Mouse (Mus musculus) hindbrain, embryonic 16.5 days (tissue): ENCODE results near the gene Degs2. TPM values are rescaled to one million over a fixed set of nuclear protein-coding genes. Genes with fewer than 3 reads are reported as not detected.

Source experiments
- ATAC-seq: fragments of 200-750 bp; cut with Nextera tagmentation; 2 replicates; pipeline ENCODE4 v1.8.0; 2017; ENCODE audit warnings: moderate TSS enrichment, moderate library complexity
- H3K27ac ChIP-seq: fragments of 300-500 bp; sonication (generic); 2 replicates; pipeline ENCODE4 v1.5.1; 2014; ENCODE audit warnings: low read depth, mild to moderate bottlenecking, control low read depth, low read length, moderate library complexity
- H3K27me3 ChIP-seq: fragments of 300-500 bp; sonication (generic); replicated peaks from 2 replicates; pipeline ENCODE4 v1.6.1; 2014; ENCODE audit warnings: low read length; ENCODE audit not compliant: control insufficient read depth, insufficient read depth
- H3K36me3 ChIP-seq: fragments of 300-500 bp; sonication (generic); 2 replicates; pipeline ENCODE4 v1.6.1; 2014; ENCODE audit warnings: mild to moderate bottlenecking, low read length, moderate library complexity, mixed read lengths; ENCODE audit not compliant: control insufficient read depth, insufficient read depth
- H3K4me1 ChIP-seq: fragments of 300-500 bp; sonication (generic); 2 replicates; pipeline ENCODE4 v1.6.1; 2014; ENCODE audit warnings: low read depth, low read length; ENCODE audit not compliant: control insufficient read depth, insufficient read depth
- H3K4me2 ChIP-seq: fragments of 300-500 bp; sonication (generic); 2 replicates; pipeline ENCODE4 v1.6.1; 2014; ENCODE audit warnings: mild to moderate bottlenecking, low read length, control low read depth, moderate library complexity
- H3K4me3 ChIP-seq: fragments of 300-500 bp; sonication (generic); 2 replicates; pipeline ENCODE4 v1.5.1; 2014; ENCODE audit warnings: mild to moderate bottlenecking, low read length, control low read depth, moderate library complexity
- H3K9ac ChIP-seq: fragments of 300-500 bp; sonication (generic); 2 replicates; pipeline ENCODE4 v1.6.1; 2014; ENCODE audit warnings: low read depth, mild to moderate bottlenecking, control low read depth, low read length, moderate library complexity
- H3K9me3 ChIP-seq: fragments of 300-500 bp; sonication (generic); 2 replicates; pipeline ENCODE4 v1.6.1; 2014; ENCODE audit warnings: mild to moderate bottlenecking, low read length, moderate library complexity; ENCODE audit not compliant: control insufficient read depth
- WGBS: fragments of 180-500 bp; shearing (Covaris S2); extraction: QIAGEN DNeasy Blood & Tissue Kit; methylation state at CpG from one replicate; pipeline ENCODE4 v1.1.7; 2014; 5-methylcytosine and 5-hydroxymethylcytosine counted together
- polyA plus RNA-seq: library from polyadenylated mRNA; unstranded; fragments of >200 nt; fragmentation: Nextera tagmentation; extraction: Ambion mirVana; gene quantifications from 2 replicates; pipeline ENCODE4 v1.2.1, GENCODE M21; 2015

The Degs2 gene
- 1.8 and 2.5 TPM in 2 replicates for polyA plus RNA-seq

- H3K4me3 ChIP-seq = peak within 1 kb of the TSS; percentile 41
- peak within 1 kb of the TSS; percentile 38 for H3K9ac ChIP-seq
- no peaks in the 10 kb centered on the region for H3K36me3 ChIP-seq
- H3K27ac ChIP-seq = no peak within 1 kb of the TSS
- H3K4me1 ChIP-seq = peaks cover 10% of the 10 kb centered on the region
- WGBS = 3% methylated on average over 32 of the region's 32 CpGs
- peak within 1 kb of the TSS; percentile 58 for H3K4me2 ChIP-seq
- ATAC-seq = peak; percentile 45
- no peaks in the 10 kb centered on the region for H3K9me3 ChIP-seq
- peaks cover 23% of the 10 kb centered on the region for H3K27me3 ChIP-seq
Measured at GRCm38 (mm10) chr12:108702185-108702584, at the start of gene Degs2. TSS of gene Degs2 (minus strand) at chr12:108702315.

- no peaks in the 10 kb centered on the region for H3K4me1 ChIP-seq
- H3K27me3 ChIP-seq = no peaks in the 10 kb centered on the region
- H3K4me3 ChIP-seq = no peak overlapping the region
- ATAC-seq = no peak
- 0 out of 2 replicates have a peak, but pooled peaks cover 3% of the 10 kb centered on the region for H3K9me3 ChIP-seq
- no peak overlapping the region for H3K9ac ChIP-seq
- no peak overlapping the region for H3K27ac ChIP-seq
- no peak overlapping the region for H3K4me2 ChIP-seq
- WGBS = 41% methylated on average over 9 of the region's 9 CpGs
- H3K36me3 ChIP-seq = no peaks in the 10 kb centered on the region
Measured at GRCm38 (mm10) chr12:108751790-108752189, 49.7 kb upstream of the Degs2 start.

GRCm38 (mm10) chr12:108750226-108750625 lies 48.1 kb upstream of the Degs2 start:
- Histone ChIP-seq H3K27me3 (no peaks in the 10 kb centered on the region), H3K36me3 (no peaks in the 10 kb centered on the region), H3K9ac (no peak overlapping the region), H3K4me3 (no peak overlapping the region), H3K27ac (no peak overlapping the region), H3K9me3 (0 out of 2 replicates have a peak, but pooled peaks cover 3% of the 10 kb centered on the region), H3K4me2 (no peak overlapping the region), H3K4me1 (no peaks in the 10 kb centered on the region)
- no peak for ATAC-seq
- WGBS = 82% methylated on average over 3 of the region's 3 CpGs

GRCm38 (mm10) chr12:108749454-108749853 lies 47.3 kb upstream of the Degs2 start:
- WGBS = 86% methylated on average over 9 of the region's 9 CpGs
- ATAC-seq = no peak
- no peaks in the 10 kb centered on the region for H3K36me3 ChIP-seq
- H3K9me3 ChIP-seq = 0 out of 2 replicates have a peak, but pooled peaks cover 3% of the 10 kb centered on the region
- H3K4me3 ChIP-seq = no peak overlapping the region
- no peak overlapping the region for H3K27ac ChIP-seq
- no peaks in the 10 kb centered on the region for H3K27me3 ChIP-seq
- no peak overlapping the region for H3K9ac ChIP-seq
- H3K4me2 ChIP-seq = no peak overlapping the region
- H3K4me1 ChIP-seq = no peaks in the 10 kb centered on the region

GRCm38 (mm10) chr12:108749019-108749418 lies 46.9 kb upstream of the Degs2 start:
- 66% methylated on average over 6 of the region's 6 CpGs for WGBS
- H3K4me2 ChIP-seq = no peak overlapping the region
- H3K36me3 ChIP-seq = no peaks in the 10 kb centered on the region
- H3K4me3 ChIP-seq = no peak overlapping the region
- H3K27ac ChIP-seq = no peak overlapping the region
- H3K27me3 ChIP-seq = no peaks in the 10 kb centered on the region
- 0 out of 2 replicates have a peak, but pooled peaks cover 3% of the 10 kb centered on the region for H3K9me3 ChIP-seq
- H3K4me1 ChIP-seq = no peaks in the 10 kb centered on the region
- H3K9ac ChIP-seq = no peak overlapping the region
- no peak for ATAC-seq

- 0 out of 2 replicates have a peak, but pooled peaks cover 3% of the 10 kb centered on the region for H3K9me3 ChIP-seq
- no peaks in the 10 kb centered on the region for H3K36me3 ChIP-seq
- no peaks in the 10 kb centered on the region for H3K4me1 ChIP-seq
- H3K4me2 ChIP-seq = no peak overlapping the region
- H3K9ac ChIP-seq = no peak overlapping the region
- H3K4me3 ChIP-seq = no peak overlapping the region
- H3K27me3 ChIP-seq = no peaks in the 10 kb centered on the region
- H3K27ac ChIP-seq = no peak overlapping the region
- no peak for ATAC-seq
Measured at GRCm38 (mm10) chr12:108745990-108746389, 43.9 kb upstream of the Degs2 start.

GRCm38 (mm10) chr12:108742241-108742640 lies 40.1 kb upstream of the Degs2 start:
- Histone ChIP-seq H3K4me1 (no peaks in the 10 kb centered on the region), H3K9me3 (0 out of 2 replicates have a peak, but pooled peaks cover 2% of the 10 kb centered on the region), H3K27ac (no peak overlapping the region), H3K9ac (no peak overlapping the region), H3K36me3 (no peaks in the 10 kb centered on the region), H3K4me3 (no peak overlapping the region), H3K4me2 (no peak overlapping the region), H3K27me3 (no peaks in the 10 kb centered on the region)
- WGBS = 89% methylated on average over 4 of the region's 4 CpGs
- no peak for ATAC-seq

- 81% methylated on average over 2 of the region's 2 CpGs for WGBS
- Histone ChIP-seq H3K36me3 (no peaks in the 10 kb centered on the region), H3K9ac (no peak overlapping the region), H3K4me3 (no peak overlapping the region), H3K27me3 (no peaks in the 10 kb centered on the region), H3K9me3 (no peaks in the 10 kb centered on the region), H3K27ac (no peak overlapping the region), H3K4me2 (no peak overlapping the region), H3K4me1 (no peaks in the 10 kb centered on the region)
- ATAC-seq = no peak
Measured at GRCm38 (mm10) chr12:108741472-108741871, 39.4 kb upstream of the Degs2 start.

GRCm38 (mm10) chr12:108738745-108739144 lies 36.6 kb upstream of the Degs2 start:
- Histone ChIP-seq H3K27ac (no peak overlapping the region), H3K4me1 (no peaks in the 10 kb centered on the region), H3K27me3 (no peaks in the 10 kb centered on the region), H3K9me3 (no peaks in the 10 kb centered on the region), H3K4me3 (no peak overlapping the region), H3K4me2 (no peak overlapping the region), H3K36me3 (no peaks in the 10 kb centered on the region), H3K9ac (no peak overlapping the region)
- no peak for ATAC-seq
- 93% methylated on average over 12 of the region's 12 CpGs for WGBS

- H3K4me1 ChIP-seq = no peaks in the 10 kb centered on the region
- no peak overlapping the region for H3K9ac ChIP-seq
- no peaks in the 10 kb centered on the region for H3K27me3 ChIP-seq
- H3K9me3 ChIP-seq = no peaks in the 10 kb centered on the region
- no peak for ATAC-seq
- no peak overlapping the region for H3K4me3 ChIP-seq
- 93% methylated on average over 7 of the region's 7 CpGs for WGBS
- H3K4me2 ChIP-seq = no peak overlapping the region
- H3K36me3 ChIP-seq = no peaks in the 10 kb centered on the region
- H3K27ac ChIP-seq = no peak overlapping the region
Measured at GRCm38 (mm10) chr12:108737838-108738237, 35.7 kb upstream of the Degs2 start.
